Mouse (Mus musculus) kidney, postnatal 4 days (tissue): Measurements from ENCODE around the gene 9330161L09Rik.
"Not testable (repeated sequence)": the region's sequence is repeated elsewhere in the genome, so short reads cannot be mapped to it uniquely, and the experiment has no call there.

ENCODE experiments used
- DNase-seq, 2 experiments: peaks; one replicate each; pipeline ENCODE4 v3.0.0; 2021; ENCODE audit warnings: mixed read lengths in 2 of 2

9330161L09Rik gene

DNA sequence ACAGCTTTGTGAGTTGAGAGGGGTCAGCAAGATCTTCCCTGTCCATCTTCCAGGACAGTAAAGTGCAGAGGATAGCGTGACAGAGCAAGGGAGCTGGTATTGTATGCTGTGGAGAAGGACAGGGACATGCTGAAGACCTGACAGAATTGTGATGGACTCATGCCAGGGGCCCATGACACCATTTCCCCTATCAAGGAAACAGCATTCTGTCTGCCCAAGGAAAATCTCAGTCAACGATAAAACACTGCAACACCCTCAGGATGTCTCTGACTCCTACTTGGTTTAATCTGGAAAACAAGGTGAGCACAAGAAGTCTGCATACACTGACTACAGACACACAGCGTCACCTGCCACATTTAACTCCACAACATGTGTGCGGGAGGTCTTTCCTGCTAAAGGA is at the start of gene 9330161L09Rik:
TSS of gene 9330161L09Rik (minus strand) at position 101 of the 400 bp plus-strand sequence.
- no peak for DNase-seq

DNA sequence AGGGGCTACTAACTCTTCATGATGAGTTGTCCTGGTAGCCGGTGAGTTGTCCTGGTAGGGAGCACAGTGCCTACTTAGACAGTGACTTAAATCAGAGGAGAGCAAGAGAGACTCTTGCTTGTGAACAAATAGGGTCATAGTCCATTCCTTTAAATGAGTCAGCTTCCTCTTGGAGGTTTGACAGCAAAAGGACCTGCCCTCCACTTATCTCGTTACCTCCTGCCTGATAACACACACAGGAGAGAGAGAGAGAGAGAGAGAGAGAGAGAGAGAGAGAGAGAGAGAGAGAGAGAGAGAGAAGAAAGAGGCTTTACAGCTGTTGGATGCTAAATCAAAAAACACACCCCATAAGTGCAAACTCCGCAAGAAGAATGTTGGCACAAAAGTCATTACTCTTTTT is 49.5 kb upstream of the 9330161L09Rik start, which contains the start of gene Ifi27l2b:
TSS of gene Ifi27l2b (minus strand) at position 84 of the 400 bp plus-strand sequence.
- no peak for DNase-seq

DNA sequence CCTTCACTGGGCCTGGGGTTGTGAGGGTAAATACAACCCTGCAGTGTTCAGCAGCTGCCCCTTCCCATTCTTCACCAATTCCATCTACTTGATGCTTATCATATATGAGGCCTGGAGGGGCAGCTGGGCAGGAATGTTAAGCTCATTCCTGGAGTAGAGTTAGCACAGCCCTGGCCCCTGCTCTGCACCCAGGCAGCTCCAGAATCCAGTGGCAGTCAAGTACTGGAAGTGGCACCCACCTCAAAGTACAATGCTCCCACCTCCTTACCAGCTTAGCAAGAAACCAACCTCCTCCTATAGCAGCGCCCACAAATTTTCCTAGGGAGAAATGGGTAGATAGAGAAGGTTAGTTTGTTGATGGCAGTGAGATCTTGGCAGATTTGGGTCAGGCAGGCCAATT is 49.1 kb upstream of the 9330161L09Rik start:
- not testable (repeated sequence) for DNase-seq

DNA sequence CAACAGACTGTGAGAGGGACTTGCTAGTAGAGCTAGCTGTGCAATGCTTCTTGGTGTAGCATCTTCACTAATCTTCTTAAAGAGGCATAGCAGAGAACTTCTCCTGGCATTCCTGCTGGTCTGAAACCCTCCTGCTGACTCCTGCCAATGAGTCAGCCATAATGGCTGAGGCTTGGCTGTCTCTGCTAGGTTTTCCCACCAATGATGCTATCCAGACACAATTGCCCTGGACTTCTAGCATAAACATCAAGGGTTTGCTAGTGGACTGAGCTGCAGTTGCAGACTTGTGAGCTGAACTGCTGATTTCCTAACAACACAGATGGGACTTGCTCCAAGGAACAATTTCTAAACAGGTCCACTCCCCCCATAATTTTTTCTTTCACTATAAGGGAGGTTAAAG is 45.7 kb upstream of the 9330161L09Rik start:
- DNase-seq = no peak

DNA sequence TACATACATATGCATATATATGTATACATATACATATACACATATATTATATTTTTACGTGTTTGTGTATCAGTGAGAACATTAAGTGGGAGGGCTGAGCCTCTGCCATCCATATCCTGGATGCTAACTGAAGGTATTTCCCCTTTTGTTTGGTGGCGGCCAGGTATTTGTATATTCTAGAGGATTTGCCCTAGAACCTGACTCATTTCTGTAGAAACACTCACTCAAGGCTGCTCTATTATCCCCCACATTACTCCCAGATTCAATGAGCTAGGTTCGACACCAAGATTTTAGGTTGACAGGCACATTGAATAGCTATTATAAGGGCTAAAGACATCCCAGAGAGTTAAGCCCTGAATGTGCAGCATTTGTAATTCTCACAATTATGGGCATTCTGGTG is 37.4 kb upstream of the 9330161L09Rik start:
- DNase-seq = no peak

DNA sequence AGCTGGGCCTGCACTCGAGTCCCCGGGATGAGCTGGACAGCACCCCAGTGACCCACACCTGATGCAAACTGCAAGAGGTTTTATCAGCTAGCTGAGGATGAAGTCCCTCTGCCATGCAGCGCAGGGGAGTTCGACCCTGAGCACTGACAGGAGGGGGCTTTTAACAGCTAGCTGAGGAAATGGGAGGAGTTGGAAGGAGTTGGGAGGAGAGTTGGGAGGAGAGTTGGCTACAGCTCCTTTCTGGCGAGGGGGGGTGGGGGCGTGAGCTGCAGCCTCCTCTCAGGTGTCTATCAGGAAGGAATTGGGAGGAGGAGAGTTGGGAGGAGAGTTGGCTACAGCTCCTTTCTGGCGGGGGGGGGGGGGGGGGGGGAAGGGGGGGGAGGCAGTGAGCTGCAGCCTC is 36.6 kb upstream of the 9330161L09Rik start:
- not testable (repeated sequence) for DNase-seq

DNA sequence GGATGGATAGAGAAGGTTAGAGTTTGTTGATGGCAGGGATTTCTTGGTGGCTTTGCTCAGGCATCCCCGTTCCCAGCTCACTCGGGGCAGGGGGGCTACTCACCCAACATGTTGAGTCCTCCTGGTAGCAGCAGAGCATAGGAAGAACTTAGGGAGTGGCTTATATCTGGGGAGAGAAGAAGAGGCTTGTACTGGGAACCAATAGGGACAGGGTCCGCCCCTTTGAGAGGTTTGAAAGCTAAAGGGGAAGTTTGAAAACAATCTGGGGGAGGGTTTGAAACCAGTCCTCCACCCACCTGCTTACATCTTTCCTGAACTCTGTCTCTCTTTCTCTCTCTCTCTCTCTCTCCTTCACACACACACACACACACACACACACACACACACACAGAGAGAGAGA is 35.9 kb upstream of the 9330161L09Rik start, which contains the start of gene Ifi27l2a:
TSS of gene Ifi27l2a (minus strand) at position 157 of the 400 bp plus-strand sequence.
- DNase-seq = no peak

DNA sequence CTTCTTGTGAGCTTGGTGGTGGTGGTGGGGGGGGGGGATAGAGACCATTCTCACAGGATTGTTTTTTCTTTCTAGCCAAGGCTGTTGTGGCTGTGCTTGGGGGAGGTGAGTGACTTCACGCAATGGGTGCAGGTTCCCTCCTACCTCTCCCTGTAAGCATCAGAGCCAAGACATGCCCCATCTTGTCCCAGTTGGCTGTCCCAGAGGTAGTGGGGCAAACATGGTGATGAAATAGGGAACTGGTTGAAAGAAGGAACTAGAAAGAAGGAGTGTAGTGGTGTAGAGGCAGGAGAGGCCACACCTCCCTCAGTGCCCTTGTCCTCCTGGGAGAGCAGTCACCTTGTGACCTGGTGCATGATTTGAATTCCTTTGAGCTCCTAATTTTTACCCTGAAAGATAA is 30.0 kb upstream of the 9330161L09Rik start:
- DNase-seq = no peak

DNA sequence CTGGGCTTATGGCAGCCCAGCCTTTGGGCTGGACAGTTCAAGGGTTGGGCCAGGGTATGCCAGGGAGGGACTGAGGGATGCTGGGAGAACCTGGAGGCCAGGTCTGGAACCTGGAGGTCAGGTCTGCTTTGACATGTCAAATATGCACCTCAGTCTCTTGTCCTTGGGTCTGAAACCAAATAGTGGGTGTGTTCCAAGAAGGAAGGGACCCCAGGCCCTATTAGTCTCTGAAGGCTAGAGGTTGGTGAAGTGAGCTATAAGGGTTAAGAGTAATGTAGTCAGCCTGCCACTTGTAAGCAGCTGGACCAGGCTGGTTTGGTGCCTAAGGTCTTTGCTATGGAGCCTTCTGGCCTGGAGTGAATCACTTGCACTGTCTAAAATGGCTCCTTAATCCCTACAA is 27.2 kb upstream of the 9330161L09Rik start:
- DNase-seq = no peak

DNA sequence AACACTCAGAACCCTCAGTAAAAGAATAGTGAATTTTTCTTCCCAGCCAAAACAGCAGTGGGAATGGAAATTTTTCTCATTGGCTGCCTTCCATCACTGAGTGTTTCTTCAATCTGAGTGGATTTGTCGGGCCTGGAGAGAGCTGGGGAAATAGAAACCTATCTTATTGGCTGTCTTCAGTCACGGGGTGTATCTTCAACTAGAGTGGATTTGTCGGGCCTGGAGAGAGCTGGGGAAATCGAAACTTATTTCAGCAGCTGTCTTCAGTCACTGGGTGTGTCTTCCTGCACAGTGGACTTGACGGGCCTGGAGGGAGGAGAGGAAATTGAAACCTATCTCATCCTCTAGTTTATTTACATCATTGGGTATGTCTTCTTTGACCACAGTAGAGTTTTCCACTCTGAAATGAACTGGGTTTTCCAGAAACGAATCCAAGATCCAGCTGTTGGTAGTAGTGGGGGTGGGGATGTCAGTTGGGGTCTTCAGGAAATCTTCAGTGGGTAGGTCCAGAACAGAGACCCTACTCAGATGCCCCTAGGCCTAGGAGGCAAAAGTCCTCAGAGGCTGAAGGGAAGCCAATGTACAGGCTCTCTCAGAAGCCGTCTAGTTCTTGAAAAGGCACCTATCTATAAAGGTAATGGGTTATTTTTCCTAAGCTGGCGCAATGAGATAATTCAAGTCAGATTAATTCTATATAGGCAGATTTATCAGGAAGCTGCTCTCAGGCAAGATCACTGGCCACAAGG is 26.5 kb upstream of the 9330161L09Rik start, which contains the start of gene Ifi27:
TSS of gene Ifi27 (plus strand) at position 226 of the 746 bp plus-strand sequence.
- DNase-seq = peak; percentile 53 to 68

DNA sequence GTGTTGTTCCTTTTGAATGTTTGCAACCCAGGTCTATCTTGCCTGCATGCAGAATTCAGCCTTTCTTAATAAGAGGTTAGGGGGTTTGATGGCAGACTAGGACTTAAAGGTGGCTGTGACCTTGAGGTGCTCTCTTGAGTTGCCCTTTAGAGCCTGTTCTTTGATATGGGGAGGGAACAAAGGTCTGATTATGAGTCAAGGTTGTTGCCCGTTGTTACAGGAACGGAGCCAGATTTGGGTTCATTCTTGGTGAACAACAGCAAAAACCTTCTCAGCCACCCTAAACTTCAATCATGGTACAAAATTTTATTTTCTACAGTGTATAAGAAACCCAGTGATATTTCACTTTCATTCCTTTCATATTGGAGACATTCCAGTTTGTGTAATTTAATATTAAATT is 25.8 kb upstream of the 9330161L09Rik start:
- DNase-seq = no peak

DNA sequence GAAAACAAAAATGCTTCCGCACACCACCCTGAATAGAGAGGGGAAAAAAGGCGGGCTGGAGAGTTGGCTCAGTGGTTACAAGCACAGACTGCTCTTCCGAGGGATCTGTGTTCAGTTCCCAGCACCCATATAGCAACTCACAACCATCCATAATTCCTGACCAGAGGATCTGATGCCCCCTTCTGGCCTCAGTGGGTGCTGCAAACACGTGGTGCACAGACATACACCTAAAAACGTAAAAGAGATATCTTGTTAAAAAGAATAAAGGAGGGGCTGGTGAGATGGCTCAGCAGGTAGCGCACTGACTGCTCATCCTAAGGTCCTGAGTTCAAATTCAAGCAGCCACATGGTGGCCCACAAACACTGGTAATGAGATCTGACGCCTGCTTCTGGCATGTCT is 19.1 kb upstream of the 9330161L09Rik start:
- DNase-seq = no peak

DNA sequence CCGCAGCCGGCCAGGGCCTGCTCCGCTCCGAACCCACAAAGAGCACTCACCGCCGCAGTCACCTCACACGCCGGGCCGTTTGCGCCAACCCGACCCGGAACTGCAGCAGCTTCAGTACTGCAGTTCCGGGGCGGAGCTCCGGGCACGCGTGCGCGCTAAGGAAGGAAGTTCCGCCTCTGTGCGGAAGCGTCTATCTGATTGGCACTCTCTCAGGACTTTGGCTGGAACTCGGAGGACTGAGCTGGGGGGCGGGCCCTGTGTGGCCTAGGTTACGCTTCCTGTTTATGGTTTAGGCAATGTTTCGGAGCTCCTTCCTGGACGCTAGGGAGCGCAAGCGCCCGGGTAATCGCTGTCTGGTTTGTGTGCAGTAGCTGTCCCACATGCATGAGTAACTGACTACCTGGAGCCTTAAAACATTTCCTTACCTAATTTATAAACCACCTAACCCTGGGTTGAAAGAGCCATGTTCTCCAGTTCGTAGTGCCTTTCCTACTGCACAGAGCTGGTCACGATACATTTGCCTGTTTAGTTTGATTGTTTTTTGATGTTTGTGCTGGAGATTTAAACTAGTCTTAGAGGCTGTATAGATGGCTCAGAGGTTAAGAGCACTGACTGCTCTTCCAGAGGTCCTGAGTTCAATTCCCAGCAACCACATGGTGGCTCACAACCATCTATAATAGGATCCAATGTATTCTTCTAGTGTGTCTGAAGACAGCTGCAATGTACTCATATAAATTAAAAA is 18.3 kb upstream of the 9330161L09Rik start, which contains the start of gene Ddx24:
TSS of gene Ddx24 (minus strand) at position 102 of the 742 bp plus-strand sequence.
- peak; percentile 98 for DNase-seq

DNA sequence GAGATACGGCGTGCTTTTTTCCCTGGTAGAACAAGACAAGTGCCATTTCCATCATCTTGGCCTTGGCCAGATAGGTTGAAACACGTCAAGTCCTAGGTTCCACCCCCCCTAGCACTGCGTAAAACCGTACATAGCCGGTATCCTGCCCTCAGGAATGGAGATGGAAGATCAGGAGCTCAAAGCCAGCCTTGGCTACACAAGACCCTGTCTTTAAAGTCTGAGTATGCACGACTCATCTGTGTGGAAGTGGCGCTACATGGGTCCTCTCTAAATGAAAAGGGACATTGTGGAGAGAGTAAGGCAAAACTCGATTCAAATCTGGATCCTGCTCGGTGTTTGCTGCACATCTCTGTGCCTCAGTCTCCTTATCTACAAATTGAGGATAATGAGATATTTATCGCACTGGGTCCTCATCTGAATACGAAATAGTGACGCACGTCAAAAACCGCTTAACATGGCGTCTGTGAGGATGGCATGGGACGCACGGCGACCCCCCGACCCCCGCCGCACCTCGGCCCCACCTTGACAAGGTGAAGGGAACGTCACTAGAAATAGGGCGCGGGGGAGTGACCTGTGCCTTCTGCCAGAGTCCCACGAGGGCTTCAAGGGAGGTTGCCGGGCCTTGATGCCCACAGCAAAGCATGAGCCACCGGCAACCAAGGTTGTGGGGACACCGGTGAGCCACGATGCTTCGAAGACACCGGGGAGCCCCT is 17.6 kb upstream of the 9330161L09Rik start:
- DNase-seq = no peak

DNA sequence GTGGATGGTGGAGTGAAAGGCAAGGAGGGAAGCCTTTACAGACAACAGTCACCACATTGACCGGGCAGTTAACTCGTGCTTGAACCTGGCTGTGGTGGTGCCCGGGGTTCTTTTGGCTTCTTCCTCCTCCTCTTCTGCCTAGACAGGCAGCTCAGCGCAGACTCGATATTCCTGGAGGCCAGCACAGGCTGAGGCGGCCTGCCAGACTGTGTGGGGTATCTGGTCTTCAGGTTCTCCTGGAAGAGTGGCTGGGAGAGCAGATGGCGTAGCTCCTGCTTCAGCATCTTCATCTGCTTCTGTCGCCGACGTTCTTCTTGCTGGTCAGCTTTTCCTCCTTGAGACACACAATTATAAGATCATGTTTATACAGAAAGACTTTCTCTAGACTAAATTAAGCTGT is 524 bp upstream of the 9330161L09Rik start:
- no peak for DNase-seq

DNA sequence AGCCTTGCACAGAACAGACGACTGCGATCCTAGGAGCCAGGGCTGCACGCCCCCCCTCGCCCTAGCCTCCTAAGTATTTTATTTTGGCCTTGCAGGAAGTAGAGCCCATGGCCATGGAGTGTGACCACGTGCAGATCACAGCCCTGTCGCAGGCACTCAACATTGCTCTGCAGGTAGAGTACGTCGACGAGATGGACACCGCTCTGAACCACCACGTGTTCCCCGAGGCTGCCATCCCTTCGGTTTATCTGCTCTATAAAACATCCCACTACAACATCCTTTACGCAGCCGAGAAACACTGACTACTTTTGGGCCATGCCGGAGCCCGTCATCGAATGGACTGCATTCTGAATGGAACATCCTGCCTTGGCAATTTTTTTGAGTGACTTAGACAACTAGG is 3.5 kb downstream of the 9330161L09Rik start:
- no peak for DNase-seq

DNA sequence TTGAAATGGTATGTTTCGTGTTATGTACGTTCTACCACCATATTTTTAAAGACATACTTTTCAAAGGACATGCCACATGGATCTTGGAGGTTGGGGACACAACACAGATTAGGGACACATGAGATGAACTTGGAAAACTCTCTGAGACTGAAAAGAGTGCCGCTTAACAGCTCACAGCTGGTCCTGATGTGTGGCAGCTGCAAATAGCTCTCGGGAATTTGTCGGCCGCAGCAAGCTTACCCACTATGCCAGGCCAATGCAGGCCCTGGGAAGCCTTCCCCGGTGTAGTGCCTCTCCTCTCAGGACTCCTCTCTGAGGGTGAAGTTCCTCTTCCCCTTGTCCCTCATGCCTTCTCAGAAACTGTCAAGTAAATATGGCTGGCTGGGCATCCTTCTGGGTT is 10.9 kb downstream of the 9330161L09Rik start:
- no peak for DNase-seq

DNA sequence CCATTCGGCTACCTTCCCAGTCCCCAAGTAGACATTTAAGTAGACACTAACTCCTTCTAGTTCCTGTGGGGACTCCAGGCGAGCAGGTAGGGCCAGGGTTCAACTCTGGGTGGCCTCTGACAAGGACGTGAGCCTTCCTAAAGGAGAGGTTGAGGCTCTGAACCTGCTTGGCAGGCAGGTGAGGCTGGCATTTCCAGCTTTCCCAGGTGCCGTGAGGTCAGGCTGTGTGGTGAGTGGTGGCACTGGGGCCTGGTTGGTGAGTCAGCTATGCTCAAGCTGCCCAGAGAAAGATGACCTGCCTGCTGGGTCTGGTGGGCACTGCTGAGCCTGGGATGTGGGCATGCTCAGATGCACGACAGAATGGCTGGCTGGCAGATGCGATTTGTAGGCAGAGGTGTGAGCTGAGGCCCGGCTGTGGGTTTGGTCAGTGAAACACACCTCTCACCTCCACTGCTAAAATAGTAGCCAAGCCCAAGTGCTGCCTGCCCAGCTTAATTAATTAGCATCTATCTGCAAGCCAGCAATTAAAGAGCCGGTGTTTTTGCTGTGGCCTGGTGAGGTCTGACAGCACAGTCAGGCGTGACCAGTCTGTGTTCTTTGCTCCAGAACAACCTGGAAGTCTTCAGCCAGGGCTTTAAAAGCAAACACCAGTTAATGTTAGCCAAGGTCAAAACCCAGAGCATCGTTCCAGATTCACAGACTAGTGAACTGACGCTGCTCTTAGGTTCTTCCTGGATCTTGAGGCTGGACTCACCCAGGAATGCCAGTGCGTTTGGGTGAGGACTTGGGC is 11.9 kb downstream of the 9330161L09Rik start:
- peak; percentile 16 to 35 for DNase-seq

DNA sequence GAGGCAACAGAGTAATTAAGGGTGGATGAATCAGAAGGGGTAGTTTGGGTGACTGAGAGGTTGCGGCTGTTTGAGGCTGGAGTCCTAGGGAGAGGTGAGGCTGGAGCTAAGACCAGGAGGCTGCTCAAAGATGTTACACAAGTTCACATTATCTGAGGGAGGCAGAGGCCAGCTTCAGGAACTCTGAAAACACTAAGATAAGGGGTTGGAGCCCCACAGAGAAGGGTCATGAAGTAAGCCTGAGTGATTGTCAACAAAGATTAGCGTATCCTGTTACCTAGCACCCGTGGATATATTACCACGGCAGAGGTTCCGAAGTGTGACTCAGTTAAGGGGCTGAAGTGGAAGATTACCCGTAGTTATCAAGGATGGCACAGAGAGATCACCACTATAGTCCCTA is 14.1 kb downstream of the 9330161L09Rik start:
- DNase-seq = no peak

DNA sequence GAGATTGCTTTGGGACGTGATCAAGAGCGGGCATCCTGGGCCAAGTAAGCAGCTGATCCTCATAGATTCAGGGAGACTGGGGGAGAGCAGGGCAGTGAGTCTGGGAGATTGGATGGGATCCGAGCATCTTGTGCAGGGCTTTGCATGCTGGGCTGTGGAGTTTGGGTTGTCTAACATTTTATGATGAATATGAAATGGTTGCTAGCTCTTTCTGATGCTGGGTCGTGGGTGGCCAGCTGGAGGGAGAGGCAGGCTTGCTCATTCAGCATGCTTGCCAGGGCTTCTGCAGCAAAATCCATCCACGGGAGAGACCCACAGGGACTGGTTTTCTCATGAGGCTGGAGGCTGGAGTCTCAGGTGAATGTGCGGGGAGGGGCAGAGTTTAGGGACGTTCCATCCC is 16.5 kb downstream of the 9330161L09Rik start:
- no peak for DNase-seq

DNA sequence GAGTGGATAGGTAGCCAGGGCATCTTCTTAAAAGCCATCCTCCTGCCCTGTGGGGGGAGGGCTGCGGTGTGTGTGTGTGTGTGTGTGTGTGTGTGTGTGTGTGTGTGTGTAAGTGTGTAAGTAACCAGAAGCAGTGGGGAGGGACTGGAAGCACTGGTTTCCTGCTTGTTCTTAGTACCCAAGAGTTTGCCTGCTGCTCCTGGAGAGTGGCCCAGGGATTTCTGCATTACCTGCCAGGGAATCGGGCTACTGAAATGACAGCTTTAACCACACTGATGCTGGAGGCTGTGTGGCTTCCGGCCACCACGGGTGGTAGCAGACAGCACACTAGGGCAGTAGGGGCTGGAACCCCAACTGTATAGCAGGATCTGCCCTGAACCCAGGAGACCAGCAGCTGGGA is 17.6 kb downstream of the 9330161L09Rik start:
- no peak for DNase-seq

DNA sequence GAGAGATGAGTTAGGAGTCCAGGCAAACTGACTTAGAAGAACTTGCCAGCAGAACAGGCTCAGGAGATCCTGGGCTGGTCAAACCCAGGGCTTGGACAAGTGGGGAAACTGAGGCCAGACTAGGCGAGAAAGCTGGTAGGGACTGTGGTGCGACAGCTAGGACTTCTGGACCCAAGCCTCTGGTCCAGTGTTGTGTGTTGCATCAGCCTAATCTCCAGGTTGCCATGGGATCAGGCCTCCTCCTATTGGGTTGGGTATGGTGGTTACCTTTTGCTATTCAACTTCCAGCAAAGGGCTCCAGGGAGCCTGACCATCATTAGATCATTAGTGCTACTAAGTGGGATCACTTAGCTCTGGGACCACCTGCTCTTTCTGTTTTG is 18.3 kb downstream of the 9330161L09Rik start:
- no peak for DNase-seq
